Mouse (Mus musculus): Measurements from ENCODE around the gene Sntn.

The Sntn gene

DNA sequence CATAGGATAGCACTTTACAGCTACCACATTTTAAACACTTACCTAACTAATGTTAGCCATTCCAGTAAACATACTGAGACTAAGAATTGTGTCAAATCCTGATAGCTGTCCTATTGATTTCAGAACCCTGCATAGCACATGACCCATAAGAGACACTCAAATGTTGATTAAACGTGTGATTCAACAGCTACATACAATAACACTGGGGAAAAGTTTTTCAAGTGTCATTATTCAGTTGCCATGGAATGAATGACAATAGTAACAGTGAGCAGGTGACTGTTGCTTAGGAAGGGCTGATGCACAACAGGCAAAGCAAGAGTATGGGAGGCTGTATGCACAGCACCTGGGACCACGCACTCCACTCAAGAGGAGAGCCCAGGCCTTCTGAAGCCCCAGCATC is at the start of gene Sntn:
Sntn (plus strand) TSS at position 301 of the 400 bp plus-strand sequence.
- no peak for DNase-seq (ENCODE audit: low spot score in 2 of 2)

DNA sequence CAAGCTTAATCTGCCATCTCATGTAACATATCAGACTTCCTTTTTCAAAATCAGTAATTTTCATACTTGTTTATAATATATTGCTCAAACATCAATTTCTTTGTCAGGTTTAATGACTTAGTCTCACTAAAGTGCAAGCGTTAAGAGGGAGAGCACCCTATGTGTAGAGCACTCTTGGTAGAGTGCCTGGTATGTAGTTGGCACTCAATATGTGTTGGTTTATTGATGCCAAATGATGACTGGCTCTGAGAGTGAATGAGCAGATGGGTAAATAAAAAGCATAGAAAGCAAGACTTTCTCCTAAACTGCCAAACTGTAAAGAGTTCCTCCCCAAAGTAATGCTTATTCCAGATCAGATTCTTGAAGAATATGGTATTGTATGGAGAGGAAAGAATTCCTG is 20.8 kb upstream of the Sntn start:
- no peak for DNase-seq (ENCODE audit: low spot score in 2 of 2)

DNA sequence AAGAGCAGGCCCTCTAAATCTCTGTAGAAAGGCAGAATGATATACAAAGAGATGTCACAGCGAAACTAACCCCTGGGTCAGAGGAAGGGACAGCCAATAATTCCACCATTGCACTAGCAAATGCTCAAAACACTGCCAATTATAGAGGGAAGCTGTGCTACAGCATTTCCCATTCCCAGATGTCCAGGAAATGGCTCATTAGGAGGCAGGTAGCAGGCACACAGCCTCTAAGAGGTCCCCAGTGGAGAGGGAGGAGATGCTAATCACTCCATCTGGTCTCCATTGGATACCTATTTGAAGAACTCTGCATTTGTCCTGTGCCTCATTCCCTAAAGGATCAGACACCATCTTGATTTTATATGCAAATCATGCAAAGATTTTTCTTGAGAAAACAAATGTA is 19.6 kb upstream of the Sntn start:
- DNase-seq (ENCODE audit: low spot score in 2 of 2), result no peak

DNA sequence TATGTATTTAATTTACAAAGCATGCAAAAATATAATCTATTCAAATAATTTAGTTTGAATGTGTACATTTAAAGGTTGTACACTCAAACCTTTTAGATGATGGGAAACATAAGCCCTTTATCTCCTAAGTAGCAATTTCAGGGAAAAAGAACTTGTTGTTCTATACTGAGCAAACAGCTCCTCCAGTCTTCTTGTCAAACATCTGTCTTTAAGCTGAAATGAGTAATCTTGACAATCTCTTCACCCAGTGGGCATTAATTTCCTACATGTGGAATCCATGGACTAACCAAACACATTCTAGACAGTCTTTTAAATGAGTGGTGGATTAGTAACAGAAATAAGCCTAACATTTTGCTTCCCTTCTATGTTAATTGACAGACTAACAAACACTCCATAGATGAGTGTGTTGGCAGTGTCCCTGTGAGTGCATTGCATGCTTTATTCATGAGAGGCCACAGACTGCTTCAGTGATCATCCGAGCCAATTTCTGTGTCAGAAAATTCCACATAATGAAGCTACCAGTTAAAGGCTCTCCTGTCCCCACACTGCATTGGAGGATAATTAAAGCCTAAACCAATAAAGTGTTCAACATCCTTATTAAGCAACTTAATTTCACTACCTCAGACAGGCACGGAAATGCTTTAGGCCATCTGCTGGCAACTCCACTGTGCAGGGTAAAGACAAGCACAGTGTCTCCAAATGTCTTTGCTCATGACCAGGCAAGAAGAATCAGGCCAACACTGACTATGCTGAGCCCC is 19.0 kb upstream of the Sntn start:
- DNase-seq (ENCODE audit: low spot score in 2 of 2), result no peak

DNA sequence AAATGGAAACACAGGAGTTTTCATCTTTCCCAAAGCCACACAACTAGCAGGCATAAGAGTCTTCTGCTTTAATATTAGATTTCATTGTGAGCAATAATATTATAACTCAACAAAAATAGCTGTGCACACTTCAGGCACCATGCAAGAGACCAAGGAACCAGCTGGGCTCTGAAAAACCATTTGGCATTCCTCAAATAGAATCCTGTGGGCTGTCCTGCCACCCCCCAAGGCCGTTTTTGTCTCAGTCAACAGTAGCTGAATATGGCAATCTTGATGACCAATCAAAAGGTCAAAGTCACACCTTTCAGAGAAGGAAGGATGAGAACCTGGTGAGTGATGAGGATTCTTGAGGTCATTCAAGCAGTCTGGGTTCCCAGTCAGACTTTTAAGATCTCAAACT is 16.0 kb downstream of the Sntn start:
- no peak for DNase-seq (ENCODE audit: low spot score in 2 of 2)

DNA sequence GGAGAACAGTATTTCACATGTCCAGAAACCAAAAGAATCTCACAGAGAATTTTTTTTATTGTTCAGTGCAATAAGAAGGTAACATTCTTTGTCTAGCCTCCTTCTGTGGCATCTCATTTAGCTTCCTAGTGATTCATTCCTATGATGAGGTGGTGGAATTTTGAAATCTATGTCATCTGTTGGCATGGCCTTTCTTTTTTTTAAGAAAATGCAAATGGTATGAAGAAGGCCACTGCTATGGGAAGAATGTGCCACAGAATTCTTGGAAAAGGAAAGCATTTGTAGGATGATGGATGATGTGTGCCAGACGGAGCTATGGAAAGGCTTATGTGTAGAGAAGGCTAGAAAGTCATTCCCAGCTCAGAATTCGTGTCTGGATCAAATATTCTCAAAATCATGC is 19.8 kb downstream of the Sntn start:
- no peak for DNase-seq (ENCODE audit: low spot score in 2 of 2)

DNA sequence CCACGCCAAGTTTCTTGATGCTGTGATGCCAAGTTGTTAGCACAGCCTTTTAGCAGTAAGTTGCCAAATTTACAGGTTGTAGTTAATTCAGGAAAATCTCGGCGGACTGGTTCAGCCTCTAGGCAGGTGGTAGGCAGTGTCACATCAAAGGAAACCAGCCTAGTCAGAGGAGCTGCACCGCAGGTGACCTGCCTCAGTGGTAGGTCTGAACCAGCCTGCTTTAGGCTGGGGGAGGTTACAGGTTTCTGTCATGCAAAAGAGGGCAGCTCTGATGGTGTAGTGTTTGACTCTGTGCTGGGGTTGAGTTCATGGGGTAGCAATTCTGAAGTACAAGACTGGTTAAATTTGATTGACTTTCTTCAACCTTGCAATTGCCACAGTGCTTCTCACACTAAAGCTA is 61.6 kb downstream of the Sntn start:
- DNase-seq (ENCODE audit: low spot score in 2 of 2), result no peak

All from spleen, postnatal 36 days (tissue).